In genomic region chr15:94265630-94266029, GRCm38 (mm10) we compare ENCODE assay signal across 9 mouse cellular contexts.
A peak's percentile ranks its signal among the peaks of the same experiment; 100 is the strongest.
DNase-seq lines count a peak whose midpoint lies in the region; ATAC-seq and TF ChIP-seq lines count a peak whose summit lies in the region.
"Had no signal": no experiment of that assay in that cellular context is flagged by ENCODE, and none has a peak within 500 bp of the region (broad histone marks: within the 10 kb centered on the region; RNA-seq: fewer than 3 reads in every experiment).

No protein-coding gene starts in this region.

- peak; percentile 72; the same call in 1 of the 2 replicates for TF ChIP-seq CTCF in small intestine, adult 2 months (IDR thresholded peaks at IDR 0.05; ENCODE audit: extremely low read depth, insufficient read length, insufficient replicate concordance, low read depth, low read length)

- H3K36me3 ChIP-seq in small intestine, adult 2 months (ENCODE audit: control insufficient read depth, insufficient read depth, low read length), result no peaks in the 10 kb centered on the region
- H3K36me3 ChIP-seq: liver, embryonic 15.5 days had no signal

- H3K27ac ChIP-seq in small intestine, adult 2 months (ENCODE audit: insufficient read depth, low read depth, low read length), result no peak overlapping the region
- H3K27ac ChIP-seq: liver, embryonic 15.5 days had no signal

- no peak overlapping the region for H3K4me3 ChIP-seq in small intestine, adult 2 months (ENCODE audit: low read depth, low read length)
- H3K4me3 ChIP-seq: liver, embryonic 15.5 days had no signal

- peak; percentile 76 for ATAC-seq in granulocyte monocyte progenitor cell, adult 5-6 weeks (replicated peaks; ENCODE audit: poor library complexity, severe bottlenecking)
- no peak for ATAC-seq in erythroblast, adult 5-6 weeks (replicated peaks; ENCODE audit: low FRiP score, poor library complexity, severe bottlenecking)

- peak; percentile 86 for DNase-seq in CD4-positive, CD25-positive, alpha-beta regulatory T cell, adult 2 months (ENCODE audit: low read depth, low spot score)
- peak; percentile 74 for DNase-seq in T-cell, adult 2 months (ENCODE audit: low spot score)
- peak; percentile 74 to 88 for DNase-seq in cerebellum, postnatal 36 days
- peak; percentile 67 to 95 for DNase-seq in layer of hippocampus, adult 18-20 months (ENCODE audit: low spot score in 2 of 2)
- peak; percentile 89 for DNase-seq in lung, postnatal 14 days

- WGBS in small intestine, adult 2 months, result 21% methylated on average over 10 of the region's 10 CpGs

- TF ChIP-seq POLR2A in small intestine, adult 2 months (IDR thresholded peaks at IDR 0.05; ENCODE audit: low read depth, low read length), result no peak

- no peaks in the 10 kb centered on the region for H3K4me1 ChIP-seq in small intestine, adult 2 months (ENCODE audit: control insufficient read depth, insufficient read depth, insufficient read length, low read length)
- H3K4me1 ChIP-seq: liver, embryonic 15.5 days had no signal

- no peaks in the 10 kb centered on the region for H3K27me3 ChIP-seq in small intestine, adult 2 months (ENCODE audit: control insufficient read depth, insufficient read depth, low read length)
- H3K27me3 ChIP-seq: liver, embryonic 15.5 days had no signal
